17 mouse cellular contexts compared by ENCODE assay signal in the genomic region with DNA sequence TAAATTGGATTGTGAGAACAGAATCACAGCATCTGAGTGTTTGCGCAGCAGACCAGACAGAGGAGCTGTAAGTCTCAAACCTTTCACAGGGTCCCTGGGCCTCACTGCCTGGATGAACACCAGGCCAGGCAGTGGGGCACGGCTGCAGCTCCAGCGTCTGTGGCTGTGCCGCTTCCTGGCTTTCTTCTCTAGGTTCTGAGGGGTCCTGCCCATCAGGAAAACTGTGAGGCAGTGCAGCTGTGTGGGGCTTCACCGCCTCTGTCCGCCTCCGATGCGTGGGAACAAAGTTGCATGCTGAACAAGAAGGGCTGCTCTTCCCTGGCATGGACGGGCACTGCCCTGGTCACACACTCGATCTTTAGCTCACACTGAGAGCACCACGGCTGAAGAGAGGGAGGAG.
DNase-seq lines count a peak whose midpoint lies in the region; ATAC-seq and TF ChIP-seq lines count a peak whose summit lies in the region.
"Had no signal": no experiment of that assay in that cellular context is flagged by ENCODE, and none has a peak within 500 bp of the region (broad histone marks: within the 10 kb centered on the region; RNA-seq: fewer than 3 reads in every experiment).

No protein-coding gene starts in this region.

- TF ChIP-seq POLR2A in heart, adult 2 months (IDR thresholded peaks at IDR 0.05; ENCODE audit: insufficient read depth, low read depth, low read length): no peak

- H3K9me3 ChIP-seq in heart, embryonic 12.5 days (replicated peaks): no peaks in the 10 kb centered on the region
- no peaks in the 10 kb centered on the region for H3K9me3 ChIP-seq in midbrain, embryonic 10.5 days (replicated peaks)
- H3K9me3 ChIP-seq in midbrain, embryonic 14.5 days (ENCODE audit: control insufficient read depth, low read length): no peaks in the 10 kb centered on the region
- no peaks in the 10 kb centered on the region for H3K9me3 ChIP-seq in embryonic facial prominence, embryonic 14.5 days (ENCODE audit: control insufficient read depth, low read length)
- H3K9me3 ChIP-seq in limb, embryonic 10.5 days (replicated peaks): no peaks in the 10 kb centered on the region
- H3K9me3 ChIP-seq: neural tube, embryonic 13.5 days; stomach, embryonic 15.5 days had no signal

- no peaks in the 10 kb centered on the region for H3K36me3 ChIP-seq in heart, embryonic 12.5 days
- no peaks in the 10 kb centered on the region for H3K36me3 ChIP-seq in heart, adult 2 months (ENCODE audit: control insufficient read depth, insufficient read depth, low read length)
- peaks cover 61% of the 10 kb centered on the region for H3K36me3 ChIP-seq in midbrain, embryonic 10.5 days
- peaks cover 48% of the 10 kb centered on the region for H3K36me3 ChIP-seq in midbrain, embryonic 14.5 days (ENCODE audit: control insufficient read depth, insufficient read depth, low read length)
- H3K36me3 ChIP-seq in embryonic facial prominence, embryonic 14.5 days (ENCODE audit: control insufficient read depth, insufficient read depth, low read length): 0 out of 2 replicates have a peak, but pooled peaks cover 9% of the 10 kb centered on the region
- H3K36me3 ChIP-seq in limb, embryonic 10.5 days: peaks cover 10% of the 10 kb centered on the region
- H3K36me3 ChIP-seq: stomach, embryonic 15.5 days had no signal

- H3K4me2 ChIP-seq in heart, embryonic 12.5 days: no peak overlapping the region
- H3K4me2 ChIP-seq in midbrain, embryonic 14.5 days (ENCODE audit: low read length): no peak overlapping the region
- H3K4me2 ChIP-seq in embryonic facial prominence, embryonic 14.5 days (ENCODE audit: low read depth, low read length): no peak overlapping the region
- H3K4me2 ChIP-seq: neural tube, embryonic 13.5 days; stomach, embryonic 15.5 days had no signal

- WGBS in heart, embryonic 12.5 days: 59% methylated on average over 11 of the region's 11 CpGs
- WGBS in heart, adult 2 months: 61% methylated on average over 11 of the region's 11 CpGs
- 83% methylated on average over 11 of the region's 11 CpGs for WGBS in midbrain, embryonic 10.5 days
- WGBS in midbrain, embryonic 14.5 days: 83% methylated on average over 11 of the region's 11 CpGs
- 83% methylated on average over 8 of the region's 11 CpGs for WGBS in embryonic facial prominence, embryonic 14.5 days
- 78% methylated on average over 11 of the region's 11 CpGs for WGBS in limb, embryonic 10.5 days

- no peaks in the 10 kb centered on the region for H3K27me3 ChIP-seq in heart, embryonic 12.5 days (replicated peaks)
- no peaks in the 10 kb centered on the region for H3K27me3 ChIP-seq in heart, adult 2 months (ENCODE audit: control insufficient read depth, insufficient read depth, low read length)
- H3K27me3 ChIP-seq in midbrain, embryonic 10.5 days (ENCODE audit: low read depth, poor library complexity, severe bottlenecking): no peaks in the 10 kb centered on the region
- no peaks in the 10 kb centered on the region for H3K27me3 ChIP-seq in midbrain, embryonic 14.5 days (ENCODE audit: control insufficient read depth, insufficient read depth, low read length)
- no peaks in the 10 kb centered on the region for H3K27me3 ChIP-seq in embryonic facial prominence, embryonic 14.5 days (replicated peaks; ENCODE audit: control insufficient read depth, insufficient read depth, low read length)
- no peaks in the 10 kb centered on the region for H3K27me3 ChIP-seq in limb, embryonic 10.5 days (ENCODE audit: low read depth, poor library complexity, severe bottlenecking)
- H3K27me3 ChIP-seq: neural tube, embryonic 13.5 days; stomach, embryonic 15.5 days had no signal

- H3K27ac ChIP-seq in heart, embryonic 12.5 days (ENCODE audit: poor library complexity, severe bottlenecking): no peak overlapping the region
- H3K27ac ChIP-seq in heart, adult 2 months: no peak overlapping the region
- 0 out of 2 replicates have a peak overlapping the region, but pooled peaks have one; percentile 42 for H3K27ac ChIP-seq in midbrain, embryonic 10.5 days (replicated peaks)
- H3K27ac ChIP-seq in midbrain, embryonic 14.5 days (replicated peaks; ENCODE audit: low read depth, low read length): no peak overlapping the region
- H3K27ac ChIP-seq in embryonic facial prominence, embryonic 14.5 days (replicated peaks; ENCODE audit: low read depth, low read length): no peak overlapping the region
- H3K27ac ChIP-seq in limb, embryonic 10.5 days: peak overlapping the region; percentile 44
- H3K27ac ChIP-seq: neural tube, embryonic 13.5 days; stomach, embryonic 15.5 days had no signal

- no peak for DNase-seq in heart, adult 2 months
- no peak for DNase-seq in midbrain, embryonic 10.5 days (ENCODE audit: low spot score)
- no peak for DNase-seq in midbrain, embryonic 14.5 days
- DNase-seq in embryonic facial prominence, embryonic 14.5 days (ENCODE audit: low spot score): no peak
- DNase-seq in limb, embryonic 10.5 days (ENCODE audit: low spot score): no peak
- no peak for DNase-seq in frontal cortex, adult 2 months (ENCODE audit: extremely low spot score in 1 of 2, low spot score in 1 of 2)
- DNase-seq: adrenal gland, postnatal 14 days; gastrocnemius, postnatal 14 days; kidney, adult 18-20 months; kidney, postnatal 14 days; lung, adult 18-20 months; lung, postnatal 14 days; right cerebral cortex, postnatal 25 days had no signal

- no peak for TF ChIP-seq CTCF in heart, adult 2 months (IDR thresholded peaks at IDR 0.05)

- TF ChIP-seq EP300 in heart, adult 2 months (IDR thresholded peaks at IDR 0.05; ENCODE audit: insufficient read depth, low read depth, low read length): no peak

- H3K9ac ChIP-seq in heart, embryonic 12.5 days: peak overlapping the region; percentile 15; the same call in 1 of the 2 replicates
- no peak overlapping the region for H3K9ac ChIP-seq in heart, adult 2 months (ENCODE audit: low read depth, low read length)
- H3K9ac ChIP-seq in midbrain, embryonic 14.5 days (replicated peaks; ENCODE audit: low read length): no peak overlapping the region
- peak overlapping the region; percentile 37; the same call in 1 of the 2 replicates for H3K9ac ChIP-seq in embryonic facial prominence, embryonic 14.5 days (ENCODE audit: low read depth, low read length)
- H3K9ac ChIP-seq: neural tube, embryonic 13.5 days; stomach, embryonic 15.5 days had no signal

- intact Hi-C loops in heart, adult 2 months (cut with DNase I): loop anchor here (10.0 kb wide), 1 partner anchor 240 kb away; a partner anchor contains a TSS

- H3K79me2 ChIP-seq in heart, adult 2 months (replicated peaks; ENCODE audit: control insufficient read depth, insufficient read depth, low read length): no peaks in the 10 kb centered on the region

- H3K4me3 ChIP-seq in heart, embryonic 12.5 days: no peak overlapping the region
- no peak overlapping the region for H3K4me3 ChIP-seq in heart, adult 2 months
- H3K4me3 ChIP-seq in midbrain, embryonic 10.5 days: no peak overlapping the region
- no peak overlapping the region for H3K4me3 ChIP-seq in midbrain, embryonic 14.5 days (replicated peaks; ENCODE audit: low read depth, low read length)
- no peak overlapping the region for H3K4me3 ChIP-seq in embryonic facial prominence, embryonic 14.5 days (ENCODE audit: low read depth, low read length)
- no peak overlapping the region for H3K4me3 ChIP-seq in limb, embryonic 10.5 days
- H3K4me3 ChIP-seq: neural tube, embryonic 13.5 days; stomach, embryonic 15.5 days had no signal

- ATAC-seq in heart, embryonic 12.5 days (ENCODE audit: insufficient number of reproducible peaks, low FRiP score): no peak
- no peak for ATAC-seq in midbrain, embryonic 14.5 days (ENCODE audit: low FRiP score, low TSS enrichment)
- ATAC-seq in embryonic facial prominence, embryonic 14.5 days (ENCODE audit: low read depth): no peak
- ATAC-seq in monocyte, adult 5-6 weeks (replicated peaks; ENCODE audit: insufficient number of reproducible peaks, low FRiP score, low TSS enrichment, poor library complexity, severe bottlenecking): no peak

- H3K4me1 ChIP-seq in heart, embryonic 12.5 days (replicated peaks): peaks cover 43% of the 10 kb centered on the region
- peaks cover 3% of the 10 kb centered on the region for H3K4me1 ChIP-seq in heart, adult 2 months (ENCODE audit: control insufficient read depth, insufficient read depth, low read length)
- peaks cover 43% of the 10 kb centered on the region for H3K4me1 ChIP-seq in midbrain, embryonic 10.5 days
- 0 out of 2 replicates have a peak, but pooled peaks cover 8% of the 10 kb centered on the region for H3K4me1 ChIP-seq in midbrain, embryonic 14.5 days (ENCODE audit: control insufficient read depth, insufficient read depth, low read length)
- H3K4me1 ChIP-seq in embryonic facial prominence, embryonic 14.5 days (ENCODE audit: control insufficient read depth, insufficient read depth, low read length): 0 out of 2 replicates have a peak, but pooled peaks cover 4% of the 10 kb centered on the region
- peaks cover 35% of the 10 kb centered on the region for H3K4me1 ChIP-seq in limb, embryonic 10.5 days

Comparison
In these comparisons a context has a peak if more than half of its experiments do, and no peak if none do; other contexts are left out.
1. H3K27ac ChIP-seq: peak in midbrain, embryonic 10.5 days (single experiment) and limb, embryonic 10.5 days (single experiment); none in heart, embryonic 12.5 days (single experiment), heart, adult 2 months (single experiment), midbrain, embryonic 14.5 days (single experiment) and embryonic facial prominence, embryonic 14.5 days (single experiment).
2. H3K9ac ChIP-seq: peak in heart, embryonic 12.5 days (single experiment) and embryonic facial prominence, embryonic 14.5 days (single experiment); none in heart, adult 2 months (single experiment) and midbrain, embryonic 14.5 days (single experiment).